Mouse (Mus musculus): Measurements from ENCODE around the gene Rln1. TPM values are rescaled to one million over a fixed set of nuclear protein-coding genes. Genes with fewer than 3 reads are reported as not detected.
A peak's percentile ranks its signal among the peaks of the same experiment; 100 is the strongest.

Gene Rln1
- polyA plus RNA-seq, 1 experiment from 2014 or later = 0.96 TPM

GRCm38 (mm10) chr19:29365105-29365504 lies 30.6 kb upstream of the Rln1 start:
- no peak overlapping the region for H3K4me2 ChIP-seq (ENCODE audit: low read depth, low read length)
- H3K4me3 ChIP-seq (ENCODE audit: low read depth, low read length) = no peak overlapping the region
- H3K4me1 ChIP-seq (ENCODE audit: control insufficient read depth, insufficient read depth, low read length) = peaks cover 14% of the 10 kb centered on the region; the same call in 1 of the 2 replicates
- 23% methylated on average over 3 of the region's 3 CpGs for WGBS
- no peaks in the 10 kb centered on the region for H3K9me3 ChIP-seq (ENCODE audit: control insufficient read depth, low read length)
- no peaks in the 10 kb centered on the region for H3K36me3 ChIP-seq (ENCODE audit: control insufficient read depth, insufficient read depth, low read length)
- ATAC-seq (ENCODE audit: low read depth) = no peak
- no peak overlapping the region for H3K27ac ChIP-seq (replicated peaks; ENCODE audit: low read depth, low read length)
- no peaks in the 10 kb centered on the region for H3K27me3 ChIP-seq (replicated peaks; ENCODE audit: control insufficient read depth, insufficient read depth, low read length)
- H3K9ac ChIP-seq (ENCODE audit: low read depth, low read length) = no peak overlapping the region
- no peak for DNase-seq (ENCODE audit: low spot score)

GRCm38 (mm10) chr19:29364076-29364475 lies 29.6 kb upstream of the Rln1 start:
- no peak overlapping the region for H3K27ac ChIP-seq (replicated peaks; ENCODE audit: low read depth, low read length)
- no peak overlapping the region for H3K9ac ChIP-seq (ENCODE audit: low read depth, low read length)
- ATAC-seq (ENCODE audit: low read depth) = no peak
- H3K9me3 ChIP-seq (ENCODE audit: control insufficient read depth, low read length) = no peaks in the 10 kb centered on the region
- 74% methylated on average over 5 of the region's 5 CpGs for WGBS
- peak; percentile 17 for DNase-seq (ENCODE audit: low spot score)
- H3K36me3 ChIP-seq (ENCODE audit: control insufficient read depth, insufficient read depth, low read length) = no peaks in the 10 kb centered on the region
- H3K4me3 ChIP-seq (ENCODE audit: low read depth, low read length) = no peak overlapping the region
- no peaks in the 10 kb centered on the region for H3K27me3 ChIP-seq (replicated peaks; ENCODE audit: control insufficient read depth, insufficient read depth, low read length)
- H3K4me2 ChIP-seq (ENCODE audit: low read depth, low read length) = no peak overlapping the region
- H3K4me1 ChIP-seq (ENCODE audit: control insufficient read depth, insufficient read depth, low read length) = peaks cover 14% of the 10 kb centered on the region; the same call in 1 of the 2 replicates

- Histone ChIP-seq H3K9ac (ENCODE audit: low read depth, low read length) (no peak overlapping the region), H3K27ac (replicated peaks; ENCODE audit: low read depth, low read length) (no peak overlapping the region), H3K36me3 (ENCODE audit: control insufficient read depth, insufficient read depth, low read length) (no peaks in the 10 kb centered on the region), H3K4me2 (ENCODE audit: low read depth, low read length) (no peak overlapping the region), H3K4me1 (ENCODE audit: control insufficient read depth, insufficient read depth, low read length) (peaks cover 14% of the 10 kb centered on the region; the same call in 1 of the 2 replicates), H3K4me3 (ENCODE audit: low read depth, low read length) (no peak overlapping the region), H3K27me3 (replicated peaks; ENCODE audit: control insufficient read depth, insufficient read depth, low read length) (no peaks in the 10 kb centered on the region), H3K9me3 (ENCODE audit: control insufficient read depth, low read length) (no peaks in the 10 kb centered on the region)
- 82% methylated on average over 7 of the region's 7 CpGs for WGBS
- no peak for DNase-seq (ENCODE audit: low spot score)
- no peak for ATAC-seq (ENCODE audit: low read depth)
These were observed 29.1 kb upstream of the Rln1 start for GRCm38 (mm10) chr19:29363557-29363956.

DNA sequence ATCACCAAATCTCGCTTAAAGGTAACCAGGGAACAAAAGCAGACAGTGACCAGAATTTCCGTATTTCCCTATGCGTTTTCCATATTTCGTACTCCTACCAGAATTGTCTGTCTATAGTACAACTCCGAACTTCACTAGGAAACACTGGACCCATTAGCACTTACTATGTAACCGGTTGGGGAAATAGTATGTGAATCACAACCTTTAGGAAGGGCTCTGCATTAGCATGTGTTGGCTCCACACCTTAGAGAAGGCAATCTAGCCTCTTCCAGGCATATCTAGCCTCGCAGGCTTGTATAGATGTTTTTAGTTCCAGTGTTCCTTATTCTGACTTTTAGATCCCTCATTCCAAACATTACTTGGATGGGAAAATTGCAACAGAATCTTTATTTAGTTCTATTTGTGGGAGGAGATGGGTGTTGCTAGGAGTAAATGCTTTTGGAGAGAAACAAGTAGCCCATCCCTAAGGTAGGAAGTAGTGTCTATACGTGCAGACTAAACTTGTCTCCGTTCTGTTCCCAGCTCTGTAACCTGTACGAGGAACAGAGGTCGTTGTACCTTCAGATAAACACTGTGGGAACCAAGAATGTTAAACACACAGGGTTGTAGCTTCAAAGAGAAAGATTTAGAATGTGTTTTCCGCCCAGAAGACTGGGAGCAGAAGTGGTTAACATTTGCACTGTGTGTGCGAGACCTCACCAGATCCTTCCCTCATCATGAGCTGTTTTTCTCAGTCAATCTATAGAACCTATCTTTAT lies 27.9 kb upstream of the Rln1 start:
- H3K27ac ChIP-seq (replicated peaks; ENCODE audit: low read depth, low read length) = no peak overlapping the region
- peaks cover 6% of the 10 kb centered on the region; the same call in 1 of the 2 replicates for H3K36me3 ChIP-seq (ENCODE audit: control insufficient read depth, insufficient read depth, low read length)
- no peaks in the 10 kb centered on the region for H3K27me3 ChIP-seq (replicated peaks; ENCODE audit: control insufficient read depth, insufficient read depth, low read length)

GRCm38 (mm10) chr19:29361468-29362130 lies 27.1 kb upstream of the Rln1 start:
- Histone ChIP-seq H3K9me3 (ENCODE audit: control insufficient read depth, low read length) (no peaks in the 10 kb centered on the region), H3K4me2 (ENCODE audit: low read depth, low read length) (peak overlapping the region; percentile 85), H3K4me3 (ENCODE audit: low read depth, low read length) (peak overlapping the region; percentile 69), H3K36me3 (ENCODE audit: control insufficient read depth, insufficient read depth, low read length) (peaks cover 6% of the 10 kb centered on the region; the same call in 1 of the 2 replicates), H3K9ac (ENCODE audit: low read depth, low read length) (peak overlapping the region; percentile 77), H3K27ac (replicated peaks; ENCODE audit: low read depth, low read length) (no peak overlapping the region), H3K4me1 (ENCODE audit: control insufficient read depth, insufficient read depth, low read length) (peaks cover 14% of the 10 kb centered on the region; the same call in 1 of the 2 replicates), H3K27me3 (replicated peaks; ENCODE audit: control insufficient read depth, insufficient read depth, low read length) (no peaks in the 10 kb centered on the region)
- 2% methylated on average over 33 of the region's 33 CpGs for WGBS
- ATAC-seq (ENCODE audit: low read depth) (peak; percentile 99), DNase-seq (ENCODE audit: low spot score) (peak; percentile 97)

More for the DNA sequence above, 27.9 kb upstream of the Rln1 start:
- Histone ChIP-seq H3K9me3 (ENCODE audit: control insufficient read depth, low read length) (no peaks in the 10 kb centered on the region), H3K4me3 (ENCODE audit: low read depth, low read length) (peak overlapping the region; percentile 69), H3K4me1 (ENCODE audit: control insufficient read depth, insufficient read depth, low read length) (peaks cover 14% of the 10 kb centered on the region; the same call in 1 of the 2 replicates), H3K4me2 (ENCODE audit: low read depth, low read length) (peak overlapping the region; percentile 85), H3K9ac (ENCODE audit: low read depth, low read length) (peak overlapping the region; percentile 77)
- ATAC-seq (ENCODE audit: low read depth) (0 out of 2 replicates have a peak, but pooled peaks have one; percentile 19), DNase-seq (ENCODE audit: low spot score) (no peak)
- WGBS = 43% methylated on average over 13 of the region's 13 CpGs

DNA sequence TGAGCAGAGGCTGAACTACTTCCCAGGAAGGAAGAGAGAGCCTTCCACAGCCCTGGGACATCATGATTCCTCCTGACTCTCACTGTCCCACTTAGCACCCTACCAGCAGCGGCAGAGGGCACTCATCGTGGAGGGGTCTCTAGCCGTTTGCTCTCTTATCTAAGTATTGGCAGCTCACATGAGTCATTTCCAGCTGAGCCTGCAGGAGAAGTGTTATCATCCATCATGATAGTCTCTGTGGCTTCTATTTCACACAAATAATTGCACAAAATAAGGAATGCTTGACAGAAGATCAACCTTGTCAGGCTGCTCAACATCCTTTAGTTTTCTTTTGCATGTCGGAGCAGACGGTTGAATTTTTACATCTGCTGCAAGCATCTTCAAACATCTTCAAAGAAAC lies 25.8 kb upstream of the Rln1 start:
- 81% methylated on average over 5 of the region's 5 CpGs for WGBS
- H3K4me1 ChIP-seq (ENCODE audit: control insufficient read depth, insufficient read depth, low read length) = peaks cover 14% of the 10 kb centered on the region; the same call in 1 of the 2 replicates
- H3K9ac ChIP-seq (ENCODE audit: low read depth, low read length) = no peak overlapping the region
- H3K4me2 ChIP-seq (ENCODE audit: low read depth, low read length) = no peak overlapping the region
- DNase-seq (ENCODE audit: low spot score) (no peak), ATAC-seq (ENCODE audit: low read depth) (no peak)
- no peaks in the 10 kb centered on the region for H3K27me3 ChIP-seq (replicated peaks; ENCODE audit: control insufficient read depth, insufficient read depth, low read length)
- no peak overlapping the region for H3K27ac ChIP-seq (replicated peaks; ENCODE audit: low read depth, low read length)
- H3K9me3 ChIP-seq (ENCODE audit: control insufficient read depth, low read length) = no peaks in the 10 kb centered on the region
- peaks cover 6% of the 10 kb centered on the region; the same call in 1 of the 2 replicates for H3K36me3 ChIP-seq (ENCODE audit: control insufficient read depth, insufficient read depth, low read length)
- H3K4me3 ChIP-seq (ENCODE audit: low read depth, low read length) = no peak overlapping the region

- Histone ChIP-seq H3K9ac (ENCODE audit: low read depth, low read length) (no peak overlapping the region), H3K9me3 (ENCODE audit: control insufficient read depth, low read length) (no peaks in the 10 kb centered on the region), H3K36me3 (ENCODE audit: control insufficient read depth, insufficient read depth, low read length) (peaks cover 6% of the 10 kb centered on the region; the same call in 1 of the 2 replicates), H3K4me2 (ENCODE audit: low read depth, low read length) (no peak overlapping the region), H3K27ac (replicated peaks; ENCODE audit: low read depth, low read length) (no peak overlapping the region), H3K4me1 (ENCODE audit: control insufficient read depth, insufficient read depth, low read length) (peaks cover 9% of the 10 kb centered on the region; the same call in 1 of the 2 replicates), H3K27me3 (replicated peaks; ENCODE audit: control insufficient read depth, insufficient read depth, low read length) (no peaks in the 10 kb centered on the region), H3K4me3 (ENCODE audit: low read depth, low read length) (no peak overlapping the region)
- no peak for DNase-seq (ENCODE audit: low spot score)
- 83% methylated on average over 11 of the region's 11 CpGs for WGBS
- no peak for ATAC-seq (ENCODE audit: low read depth)
These were observed 21.8 kb upstream of the Rln1 start for GRCm38 (mm10) chr19:29356281-29356680.

DNA sequence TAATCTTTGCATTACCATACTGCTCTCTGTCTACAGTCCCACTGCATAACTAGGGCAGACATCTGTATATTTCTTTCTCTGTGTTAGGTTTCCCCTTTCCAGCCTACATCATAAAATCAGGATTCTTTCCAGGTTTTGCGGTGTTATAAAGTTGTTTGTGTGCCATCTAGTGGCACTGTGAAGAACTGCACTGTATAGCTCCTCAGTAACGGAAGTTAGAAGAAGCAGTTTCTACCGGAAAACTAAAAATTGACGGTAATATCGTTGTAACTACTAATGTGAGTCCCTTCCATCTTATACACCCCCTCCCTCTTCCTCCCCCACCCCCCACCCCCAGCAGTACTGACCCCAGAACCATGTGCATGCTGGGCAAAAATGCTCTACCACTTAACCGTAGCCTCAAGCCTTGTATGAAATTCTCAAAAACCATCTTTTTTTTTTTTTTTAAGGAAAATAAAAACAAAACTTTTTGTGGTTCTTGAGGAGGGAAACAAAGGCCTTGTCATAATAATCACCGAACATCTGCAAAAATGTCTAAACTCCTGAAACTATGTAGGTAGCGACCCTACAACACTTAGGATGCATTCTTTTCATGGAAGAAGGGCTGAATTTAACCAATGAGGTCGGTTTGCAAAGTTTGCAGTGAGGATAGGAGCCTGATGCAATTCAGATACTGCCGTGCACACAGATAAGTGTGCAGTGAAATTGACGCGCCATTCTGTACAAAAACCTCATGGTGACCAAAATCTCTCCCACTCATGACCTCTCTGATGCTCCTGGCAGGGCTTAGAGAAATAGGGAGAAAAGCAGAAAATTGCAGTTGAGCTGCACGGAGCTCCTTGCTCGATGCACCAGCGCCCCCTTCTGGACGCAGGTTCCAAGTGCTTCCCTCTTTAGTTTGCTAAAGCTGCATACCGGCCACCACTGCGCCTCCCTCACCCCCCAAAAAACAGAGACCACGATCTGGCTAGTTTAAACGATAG lies 20.7 kb upstream of the Rln1 start:
- H3K27me3 ChIP-seq (replicated peaks; ENCODE audit: control insufficient read depth, insufficient read depth, low read length) = no peaks in the 10 kb centered on the region
- peak overlapping the region; percentile 38 for H3K4me3 ChIP-seq (ENCODE audit: low read depth, low read length)
- H3K4me2 ChIP-seq (ENCODE audit: low read depth, low read length) = peak overlapping the region; percentile 61
- DNase-seq (ENCODE audit: low spot score) (peak; percentile 92), ATAC-seq (ENCODE audit: low read depth) (peak; percentile 85)
- 4% methylated on average over 20 of the region's 20 CpGs for WGBS
- H3K36me3 ChIP-seq (ENCODE audit: control insufficient read depth, insufficient read depth, low read length) = peaks cover 14% of the 10 kb centered on the region
- H3K4me1 ChIP-seq (ENCODE audit: control insufficient read depth, insufficient read depth, low read length) = peaks cover under 1% of the 10 kb centered on the region; the same call in 1 of the 2 replicates
- no peak overlapping the region; the same call in 1 of the 2 replicates for H3K9ac ChIP-seq (ENCODE audit: low read depth, low read length)
- no peaks in the 10 kb centered on the region for H3K9me3 ChIP-seq (ENCODE audit: control insufficient read depth, low read length)
- peak overlapping the region; percentile 40; the same call in 1 of the 2 replicates for H3K27ac ChIP-seq (replicated peaks; ENCODE audit: low read depth, low read length)

Data from embryonic facial prominence, embryonic 14.5 days (tissue).